Comparison of ENCODE assay signal across 8 mouse cellular contexts in genomic region chr1:39086273-39086672, GRCm38 (mm10).
A peak's percentile ranks its signal among the peaks of the same experiment; 100 is the strongest.
DNase-seq lines count a peak whose midpoint lies in the region; ATAC-seq and TF ChIP-seq lines count a peak whose summit lies in the region.

No protein-coding gene starts in this region.

- H3K27ac ChIP-seq in liver, adult 2 months (replicated peaks; ENCODE audit: insufficient read depth, low read depth, low read length) = no peak overlapping the region
- no peak overlapping the region for H3K27ac ChIP-seq in liver, embryonic 12.5 days
- peak overlapping the region; percentile 47; the same call in 1 of the 2 replicates for H3K27ac ChIP-seq in heart, adult 2 months
- no peak overlapping the region for H3K27ac ChIP-seq in thymus, adult 2 months (ENCODE audit: control insufficient read depth, insufficient read depth, low read length)

- H3K4me1 ChIP-seq in liver, adult 2 months (ENCODE audit: control insufficient read depth, insufficient read depth, low read length) = peaks cover 7% of the 10 kb centered on the region; the same call in 1 of the 2 replicates
- no peaks in the 10 kb centered on the region for H3K4me1 ChIP-seq in liver, embryonic 12.5 days
- peaks cover 7% of the 10 kb centered on the region for H3K4me1 ChIP-seq in heart, adult 2 months (ENCODE audit: control insufficient read depth, insufficient read depth, low read length)
- H3K4me1 ChIP-seq in thymus, adult 2 months (replicated peaks; ENCODE audit: control insufficient read depth, insufficient read depth, low read length) = peaks cover 9% of the 10 kb centered on the region

- TF ChIP-seq CTCF in liver, adult 2 months (IDR thresholded peaks at IDR 0.05; ENCODE audit: low read depth, low read length) = no peak
- TF ChIP-seq CTCF in heart, adult 2 months (IDR thresholded peaks at IDR 0.05) = no peak
- no peak for TF ChIP-seq CTCF in thymus, adult 2 months (IDR thresholded peaks at IDR 0.05; ENCODE audit: borderline replicate concordance, control insufficient read depth, extremely low read depth, insufficient read depth, low read length, poor library complexity)

- intact Hi-C loops in heart, adult 2 months (cut with DNase I) = no loop called here

- H3K4me3 ChIP-seq in liver, adult 2 months (ENCODE audit: insufficient read depth, low read depth, low read length) = no peak overlapping the region
- H3K4me3 ChIP-seq in liver, embryonic 12.5 days = no peak overlapping the region
- no peak overlapping the region for H3K4me3 ChIP-seq in heart, adult 2 months
- no peak overlapping the region for H3K4me3 ChIP-seq in thymus, adult 2 months (ENCODE audit: control insufficient read depth, insufficient read depth, low read length)

- WGBS in liver, adult 2 months = 48% methylated on average over 11 of the region's 11 CpGs
- 74% methylated on average over 11 of the region's 11 CpGs for WGBS in liver, embryonic 12.5 days (ENCODE audit: insufficient replicate concordance)
- 45% methylated on average over 11 of the region's 11 CpGs for WGBS in heart, adult 2 months
- WGBS in thymus, adult 2 months = 95% methylated on average over 11 of the region's 11 CpGs

- no peak overlapping the region for H3K4me2 ChIP-seq in liver, embryonic 12.5 days

- H3K9ac ChIP-seq in liver, adult 2 months (ENCODE audit: low read depth, low read length) = no peak overlapping the region
- no peak overlapping the region for H3K9ac ChIP-seq in liver, embryonic 12.5 days
- no peak overlapping the region for H3K9ac ChIP-seq in heart, adult 2 months (ENCODE audit: low read depth, low read length)

- TF ChIP-seq POLR2A in liver, adult 2 months (IDR thresholded peaks at IDR 0.05; ENCODE audit: extremely low read depth, insufficient read depth, low read length) = no peak
- no peak for TF ChIP-seq POLR2A in heart, adult 2 months (IDR thresholded peaks at IDR 0.05; ENCODE audit: insufficient read depth, low read depth, low read length)
- no peak for TF ChIP-seq POLR2A in thymus, adult 2 months (IDR thresholded peaks at IDR 0.05; ENCODE audit: control insufficient read depth, extremely low read depth, insufficient read depth, low read length, poor library complexity)

- no peaks in the 10 kb centered on the region for H3K36me3 ChIP-seq in liver, adult 2 months (ENCODE audit: control insufficient read depth, insufficient read depth, low read length)
- no peaks in the 10 kb centered on the region for H3K36me3 ChIP-seq in liver, embryonic 12.5 days
- H3K36me3 ChIP-seq in heart, adult 2 months (ENCODE audit: control insufficient read depth, insufficient read depth, low read length) = no peaks in the 10 kb centered on the region
- no peaks in the 10 kb centered on the region for H3K36me3 ChIP-seq in thymus, adult 2 months (ENCODE audit: control insufficient read depth, insufficient read depth, low read length)

- peak; percentile 64; the same call in 1 of the 2 replicates for TF ChIP-seq EP300 in heart, adult 2 months (IDR thresholded peaks at IDR 0.05; ENCODE audit: insufficient read depth, low read depth, low read length)

- peak; percentile 3 for DNase-seq in adrenal gland, adult 8-10 months
- no peak for DNase-seq in adrenal gland, adult 18-20 months (ENCODE audit: low spot score in 2 of 2)
- peak; percentile 64 for DNase-seq in liver, adult 2 months (ENCODE audit: extremely low read depth, low read depth, low spot score)
- DNase-seq in heart, adult 2 months = peak; percentile 49 to 68
- DNase-seq in lung, postnatal 36 days = peak; percentile 21
- DNase-seq in thymus, adult 2 months = no peak
- DNase-seq in embryo, embryonic 11 days = no peak

- no peaks in the 10 kb centered on the region for H3K79me2 ChIP-seq in liver, adult 2 months (ENCODE audit: control insufficient read depth, insufficient read depth, low read length)
- H3K79me2 ChIP-seq in heart, adult 2 months (replicated peaks; ENCODE audit: control insufficient read depth, insufficient read depth, low read length) = no peaks in the 10 kb centered on the region

- no peaks in the 10 kb centered on the region for H3K9me3 ChIP-seq in liver, embryonic 12.5 days (replicated peaks)

- H3K27me3 ChIP-seq in liver, adult 2 months (ENCODE audit: control insufficient read depth, insufficient read depth, low read length) = no peaks in the 10 kb centered on the region
- no peaks in the 10 kb centered on the region for H3K27me3 ChIP-seq in liver, embryonic 12.5 days (replicated peaks)
- no peaks in the 10 kb centered on the region for H3K27me3 ChIP-seq in heart, adult 2 months (ENCODE audit: control insufficient read depth, insufficient read depth, low read length)
- H3K27me3 ChIP-seq in thymus, adult 2 months (ENCODE audit: control insufficient read depth, insufficient read depth, low read length) = no peaks in the 10 kb centered on the region; the same call in 1 of the 2 replicates

- no peak for ATAC-seq in liver, embryonic 12.5 days

Comparison
In these comparisons a context has a peak if more than half of its experiments do, and no peak if none do; other contexts are left out.
1. DNase-seq: peak in adrenal gland, adult 8-10 months (single experiment), liver, adult 2 months (single experiment), heart, adult 2 months (2 of 2) and lung, postnatal 36 days (single experiment); none in adrenal gland, adult 18-20 months (0 of 2), thymus, adult 2 months (single experiment) and embryo, embryonic 11 days (single experiment).